Mouse (Mus musculus): ENCODE results near the gene Olfr1156. TPM values are rescaled to one million over a fixed set of nuclear protein-coding genes. Genes with fewer than 3 reads are reported as not detected.

The Olfr1156 gene
- polyA plus RNA-seq (2015; fragmentation: Nextera tagmentation; extraction: Ambion mirVana) = not detected in 2 replicates

DNA sequence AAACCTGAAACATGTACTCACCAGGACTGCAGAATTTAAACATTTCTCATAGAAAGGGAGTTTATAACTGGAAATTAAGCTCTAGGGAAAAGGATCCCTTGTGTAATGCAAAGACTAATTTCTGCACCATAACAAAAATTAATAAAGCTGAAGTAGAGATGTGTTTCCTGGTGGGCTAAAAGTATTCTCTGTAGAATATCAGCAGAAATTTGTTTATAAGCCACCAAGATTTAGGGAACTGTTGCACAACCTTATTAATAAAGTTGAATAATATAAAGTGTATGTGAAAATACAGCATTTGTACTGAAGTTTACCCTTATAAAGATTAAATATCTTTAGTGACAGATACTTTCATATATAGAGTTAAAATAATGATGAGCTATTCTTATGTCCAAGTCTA, at the start of gene Olfr1156:
TSS of gene Olfr1156 (minus strand) at position 101 of the 400 bp plus-strand sequence.
- Histone ChIP-seq H3K27me3 (replicated peaks; ENCODE audit: control insufficient read depth, insufficient read depth, low read length) (no peaks in the 10 kb centered on the region), H3K4me2 (ENCODE audit: low read depth, low read length) (no peak within 1 kb of the TSS), H3K9ac (ENCODE audit: low read depth, low read length) (no peak within 1 kb of the TSS), H3K4me3 (ENCODE audit: low read length) (no peak within 1 kb of the TSS), H3K9me3 (ENCODE audit: control insufficient read depth, low read length) (no peaks in the 10 kb centered on the region), H3K36me3 (ENCODE audit: control insufficient read depth, insufficient read depth, low read length) (no peaks in the 10 kb centered on the region), H3K27ac (ENCODE audit: low read length) (no peak within 1 kb of the TSS), H3K4me1 (ENCODE audit: control insufficient read depth, insufficient read depth, low read length) (no peaks in the 10 kb centered on the region)
- ATAC-seq = no peak

DNA sequence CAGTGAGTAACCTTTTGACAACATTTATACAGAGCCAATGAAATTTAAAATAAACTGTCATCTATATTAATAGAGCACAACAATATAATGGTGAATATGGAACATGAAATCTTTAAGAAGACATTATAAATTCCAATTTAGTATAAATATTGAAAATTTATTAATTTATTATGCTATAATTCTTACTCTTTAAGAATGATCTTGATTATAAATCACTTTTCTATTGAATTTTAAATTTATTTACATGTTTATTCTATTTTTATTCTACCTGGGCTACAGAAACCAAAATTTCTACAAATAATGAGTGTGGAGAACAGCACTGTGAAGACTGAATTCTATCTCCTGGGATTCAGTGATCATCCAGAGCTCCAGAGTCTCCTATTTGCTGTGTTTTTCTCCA, 36.9 kb upstream of the Olfr1156 start, which contains the start of gene Olfr1158:
TSS of gene Olfr1158 (plus strand) at position 301 of the 400 bp plus-strand sequence.
- H3K9ac ChIP-seq (ENCODE audit: low read depth, low read length) = no peak within 1 kb of the TSS
- H3K4me1 ChIP-seq (ENCODE audit: control insufficient read depth, insufficient read depth, low read length) = no peaks in the 10 kb centered on the region
- no peaks in the 10 kb centered on the region for H3K27me3 ChIP-seq (replicated peaks; ENCODE audit: control insufficient read depth, insufficient read depth, low read length)
- no peak within 1 kb of the TSS for H3K27ac ChIP-seq (ENCODE audit: low read length)
- no peaks in the 10 kb centered on the region for H3K36me3 ChIP-seq (ENCODE audit: control insufficient read depth, insufficient read depth, low read length)
- H3K4me2 ChIP-seq (ENCODE audit: low read depth, low read length) = no peak within 1 kb of the TSS
- ATAC-seq = no peak
- H3K9me3 ChIP-seq (ENCODE audit: control insufficient read depth, low read length) = no peaks in the 10 kb centered on the region
- no peak within 1 kb of the TSS for H3K4me3 ChIP-seq (ENCODE audit: low read length)

DNA sequence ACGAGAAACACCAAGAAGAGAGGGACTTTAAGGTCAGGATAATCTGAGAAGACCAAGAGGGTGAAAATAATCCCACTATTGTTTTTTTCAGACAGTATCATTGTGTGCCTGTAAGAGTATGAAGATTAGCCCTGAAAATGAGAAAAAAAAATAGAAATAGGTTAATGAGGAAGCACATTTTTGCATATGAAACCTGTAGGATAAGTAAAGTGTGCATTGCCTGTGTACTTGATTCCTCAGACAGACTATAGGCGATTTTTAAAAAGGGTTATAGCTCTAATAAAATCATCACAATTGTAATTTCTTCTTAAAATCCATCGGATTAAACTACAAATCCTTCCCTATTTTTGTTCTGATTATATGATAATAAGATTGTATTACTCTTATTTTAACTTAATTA, 21.7 kb upstream of the Olfr1156 start, which contains the start of gene Olfr74:
TSS of gene Olfr74 (minus strand) at position 101 of the 400 bp plus-strand sequence.
- H3K4me1 ChIP-seq (ENCODE audit: control insufficient read depth, insufficient read depth, low read length) = no peaks in the 10 kb centered on the region
- no peaks in the 10 kb centered on the region for H3K9me3 ChIP-seq (ENCODE audit: control insufficient read depth, low read length)
- WGBS = 76% methylated on average over 3 of the region's 3 CpGs
- H3K27ac ChIP-seq (ENCODE audit: low read length) = no peak within 1 kb of the TSS
- H3K27me3 ChIP-seq (replicated peaks; ENCODE audit: control insufficient read depth, insufficient read depth, low read length) = no peaks in the 10 kb centered on the region
- H3K36me3 ChIP-seq (ENCODE audit: control insufficient read depth, insufficient read depth, low read length) = no peaks in the 10 kb centered on the region
- no peak within 1 kb of the TSS for H3K4me3 ChIP-seq (ENCODE audit: low read length)
- H3K4me2 ChIP-seq (ENCODE audit: low read depth, low read length) = no peak within 1 kb of the TSS
- H3K9ac ChIP-seq (ENCODE audit: low read depth, low read length) = no peak within 1 kb of the TSS
- no peak for ATAC-seq

DNA sequence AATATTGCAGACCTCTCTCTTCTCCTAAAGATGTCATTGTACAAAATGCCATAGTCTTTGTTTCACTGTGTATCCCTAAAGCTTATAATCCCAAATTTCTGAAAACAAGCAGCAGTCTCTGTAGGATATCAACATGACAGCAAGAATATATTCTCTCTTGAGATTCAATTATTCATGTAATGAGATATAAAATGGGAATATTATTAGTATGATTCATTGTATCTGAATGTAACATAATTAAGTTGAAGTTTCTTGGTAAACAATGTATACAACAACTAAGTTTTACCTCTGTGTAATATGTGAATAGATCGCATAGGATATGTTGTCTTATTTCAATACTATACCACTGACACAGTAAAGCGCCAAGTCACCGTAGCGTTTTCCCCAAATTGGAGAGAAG, 15.3 kb upstream of the Olfr1156 start, which contains the start of gene Olfr1157:
TSS of gene Olfr1157 (minus strand) at position 101 of the 400 bp plus-strand sequence.
- ATAC-seq = no peak
- 94% methylated on average over 4 of the region's 4 CpGs for WGBS
- H3K9ac ChIP-seq (ENCODE audit: low read depth, low read length) = no peak within 1 kb of the TSS

DNA sequence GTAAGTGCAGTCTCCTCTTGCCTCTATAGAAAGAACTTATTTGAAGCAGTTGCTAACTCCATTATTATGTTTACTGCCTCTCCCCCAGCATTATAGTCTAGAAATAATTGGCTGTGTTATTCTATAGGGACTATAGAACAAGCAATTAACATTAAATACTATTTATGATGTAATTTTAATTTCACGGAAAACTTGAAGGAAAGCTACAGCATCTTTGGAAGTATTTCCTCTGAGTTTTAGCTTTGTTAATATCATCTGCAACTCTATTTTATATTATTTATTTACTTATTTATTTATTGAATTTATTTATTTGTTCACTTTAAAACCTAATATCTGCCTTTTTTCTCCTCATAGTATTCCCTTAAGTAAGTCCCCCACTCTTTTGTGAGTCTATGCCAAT, 7.9 kb downstream of the Olfr1156 start, which contains the start of gene Olfr1155:
TSS of gene Olfr1155 (minus strand) at position 101 of the 400 bp plus-strand sequence.
- H3K4me1 ChIP-seq (ENCODE audit: control insufficient read depth, insufficient read depth, low read length) = no peaks in the 10 kb centered on the region
- H3K27me3 ChIP-seq (replicated peaks; ENCODE audit: control insufficient read depth, insufficient read depth, low read length) = no peaks in the 10 kb centered on the region
- 94% methylated on average over 1 of the region's 1 CpGs for WGBS
- no peak within 1 kb of the TSS for H3K4me2 ChIP-seq (ENCODE audit: low read depth, low read length)
- no peak within 1 kb of the TSS for H3K27ac ChIP-seq (ENCODE audit: low read length)
- H3K4me3 ChIP-seq (ENCODE audit: low read length) = no peak within 1 kb of the TSS
- H3K9ac ChIP-seq (ENCODE audit: low read depth, low read length) = no peak within 1 kb of the TSS
- no peaks in the 10 kb centered on the region for H3K9me3 ChIP-seq (ENCODE audit: control insufficient read depth, low read length)
- no peaks in the 10 kb centered on the region for H3K36me3 ChIP-seq (ENCODE audit: control insufficient read depth, insufficient read depth, low read length)
- ATAC-seq = no peak

More for the DNA sequence above, 15.3 kb upstream of the Olfr1156 start, which contains the start of gene Olfr1157:
- Histone ChIP-seq H3K4me3 (ENCODE audit: low read length) (no peak within 1 kb of the TSS), H3K4me1 (ENCODE audit: control insufficient read depth, insufficient read depth, low read length) (no peaks in the 10 kb centered on the region), H3K4me2 (ENCODE audit: low read depth, low read length) (no peak within 1 kb of the TSS), H3K27ac (ENCODE audit: low read length) (no peak within 1 kb of the TSS), H3K27me3 (replicated peaks; ENCODE audit: control insufficient read depth, insufficient read depth, low read length) (no peaks in the 10 kb centered on the region), H3K36me3 (ENCODE audit: control insufficient read depth, insufficient read depth, low read length) (no peaks in the 10 kb centered on the region), H3K9me3 (ENCODE audit: control insufficient read depth, low read length) (no peaks in the 10 kb centered on the region)

DNA sequence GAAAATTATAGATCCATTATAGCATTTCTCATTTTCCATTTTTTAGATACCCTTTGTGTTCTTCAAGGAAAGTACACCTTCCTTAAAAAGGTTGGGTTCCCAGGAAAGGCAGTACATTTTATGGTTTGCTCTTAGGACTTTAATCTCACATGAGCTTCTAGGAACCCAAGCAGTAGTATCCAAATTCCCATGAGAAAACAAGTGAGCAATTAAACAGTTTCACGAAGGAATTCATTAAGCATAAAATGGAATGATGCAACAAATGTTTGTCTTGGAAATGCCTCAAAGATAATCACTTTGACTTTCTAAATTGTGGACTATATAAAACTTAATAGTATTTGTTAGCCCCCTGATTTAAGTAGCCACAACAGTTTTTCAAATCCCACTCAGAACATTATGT, 47.8 kb downstream of the Olfr1156 start, which contains the start of gene Olfr1154:
TSS of gene Olfr1154 (minus strand) at position 101 of the 400 bp plus-strand sequence.
- Histone ChIP-seq H3K27ac (ENCODE audit: low read length) (no peak within 1 kb of the TSS), H3K4me2 (ENCODE audit: low read depth, low read length) (no peak within 1 kb of the TSS), H3K27me3 (replicated peaks; ENCODE audit: control insufficient read depth, insufficient read depth, low read length) (no peaks in the 10 kb centered on the region), H3K9me3 (ENCODE audit: control insufficient read depth, low read length) (no peaks in the 10 kb centered on the region), H3K4me1 (ENCODE audit: control insufficient read depth, insufficient read depth, low read length) (no peaks in the 10 kb centered on the region), H3K36me3 (ENCODE audit: control insufficient read depth, insufficient read depth, low read length) (no peaks in the 10 kb centered on the region), H3K9ac (ENCODE audit: low read depth, low read length) (no peak within 1 kb of the TSS), H3K4me3 (ENCODE audit: low read length) (no peak within 1 kb of the TSS)
- ATAC-seq = no peak
- 85% methylated on average over 1 of the region's 1 CpGs for WGBS

Other genes starting within 250 kb of the Olfr1156 start
- gene Olfr1137, start 239.9 kb downstream of the Olfr1156 start, polyA plus RNA-seq (2015; fragmentation: Nextera tagmentation; extraction: Ambion mirVana) = not detected in 2 replicates
- gene Olfr1138, start 213.1 kb downstream of the Olfr1156 start, polyA plus RNA-seq (2015; fragmentation: Nextera tagmentation; extraction: Ambion mirVana) = not detected in 2 replicates
- not detected in 2 replicates for gene Olfr1140, start 209.3 kb downstream of the Olfr1156 start, polyA plus RNA-seq (2015; fragmentation: Nextera tagmentation; extraction: Ambion mirVana)
- gene Olfr1141, start 199.1 kb downstream of the Olfr1156 start, polyA plus RNA-seq (2015; fragmentation: Nextera tagmentation; extraction: Ambion mirVana) = not detected in 2 replicates
- not detected in 2 replicates for gene Olfr152, start 173.6 kb downstream of the Olfr1156 start, polyA plus RNA-seq (2015; fragmentation: Nextera tagmentation; extraction: Ambion mirVana)
- gene Olfr1143, start 152.5 kb downstream of the Olfr1156 start, polyA plus RNA-seq (2015; fragmentation: Nextera tagmentation; extraction: Ambion mirVana) = not detected in 2 replicates
- gene Olfr1145, start 143.3 kb downstream of the Olfr1156 start, polyA plus RNA-seq (2015; fragmentation: Nextera tagmentation; extraction: Ambion mirVana) = not detected in 2 replicates
- not detected in 2 replicates for gene Olfr1148, start 122.6 kb downstream of the Olfr1156 start, polyA plus RNA-seq (2015; fragmentation: Nextera tagmentation; extraction: Ambion mirVana)
- not detected in 2 replicates for gene Olfr1150-ps1, start 109.1 kb downstream of the Olfr1156 start, polyA plus RNA-seq (2015; fragmentation: Nextera tagmentation; extraction: Ambion mirVana)
- gene Olfr1151, start 97.2 kb downstream of the Olfr1156 start, polyA plus RNA-seq (2015; fragmentation: Nextera tagmentation; extraction: Ambion mirVana) = not detected in 2 replicates
- gene Olfr1152, start 86.6 kb downstream of the Olfr1156 start, polyA plus RNA-seq (2015; fragmentation: Nextera tagmentation; extraction: Ambion mirVana) = not detected in 2 replicates
- not detected in 2 replicates for gene Olfr1153, start 58.1 kb downstream of the Olfr1156 start, polyA plus RNA-seq (2015; fragmentation: Nextera tagmentation; extraction: Ambion mirVana)
- gene Olfr1154, start 47.9 kb downstream of the Olfr1156 start, polyA plus RNA-seq (2015; fragmentation: Nextera tagmentation; extraction: Ambion mirVana) = not detected in 2 replicates
- gene Olfr1155, start 8.0 kb downstream of the Olfr1156 start, polyA plus RNA-seq (2015; fragmentation: Nextera tagmentation; extraction: Ambion mirVana) = not detected in 2 replicates
- gene Olfr1157, start 15.2 kb upstream of the Olfr1156 start, polyA plus RNA-seq (2015; fragmentation: Nextera tagmentation; extraction: Ambion mirVana) = not detected in 2 replicates
- gene Olfr74, start 21.6 kb upstream of the Olfr1156 start, polyA plus RNA-seq (2015; fragmentation: Nextera tagmentation; extraction: Ambion mirVana) = not detected in 2 replicates
- not detected in 2 replicates for gene Olfr1158, start 37.0 kb upstream of the Olfr1156 start, polyA plus RNA-seq (2015; fragmentation: Nextera tagmentation; extraction: Ambion mirVana)
- not detected in 2 replicates for gene Olfr1160, start 55.2 kb upstream of the Olfr1156 start, polyA plus RNA-seq (2015; fragmentation: Nextera tagmentation; extraction: Ambion mirVana)
- not detected in 2 replicates for gene Olfr1161, start 69.7 kb upstream of the Olfr1156 start, polyA plus RNA-seq (2015; fragmentation: Nextera tagmentation; extraction: Ambion mirVana)
- 0.07 TPM in 1 of 2 replicates, not detected in the other for gene Olfr73, start 84.6 kb upstream of the Olfr1156 start, polyA plus RNA-seq (2015; fragmentation: Nextera tagmentation; extraction: Ambion mirVana)
- gene Olfr1162, start 98.0 kb upstream of the Olfr1156 start, polyA plus RNA-seq (2015; fragmentation: Nextera tagmentation; extraction: Ambion mirVana) = not detected in 2 replicates
- not detected in 2 replicates for gene Olfr1163, start 118.7 kb upstream of the Olfr1156 start, polyA plus RNA-seq (2015; fragmentation: Nextera tagmentation; extraction: Ambion mirVana)
- not detected in 2 replicates for gene Olfr1164, start 140.9 kb upstream of the Olfr1156 start, polyA plus RNA-seq (2015; fragmentation: Nextera tagmentation; extraction: Ambion mirVana)
- not detected in 2 replicates for gene Olfr1166, start 175.2 kb upstream of the Olfr1156 start, polyA plus RNA-seq (2015; fragmentation: Nextera tagmentation; extraction: Ambion mirVana)
- gene Olfr1167, start 202.1 kb upstream of the Olfr1156 start, polyA plus RNA-seq (2015; fragmentation: Nextera tagmentation; extraction: Ambion mirVana) = not detected in 2 replicates
- gene Olfr1168, start 228.8 kb upstream of the Olfr1156 start, polyA plus RNA-seq (2015; fragmentation: Nextera tagmentation; extraction: Ambion mirVana) = not detected in 2 replicates

Measured in intestine, embryonic 16.5 days (tissue).